Mouse (Mus musculus) embryonic fibroblast, embryonic 13.5 days (primary cell): ENCODE data around the gene Ppcdc. TPM values are rescaled to one million over a fixed set of nuclear protein-coding genes. Genes with fewer than 3 reads are reported as not detected.

ENCODE experiments used
- H3K27ac ChIP-seq: 2 replicates; pipeline ENCODE4 v1.5.1; 2012; ENCODE audit warnings: low read length, control low read depth, inconsistent platforms; ENCODE audit not compliant: insufficient read depth
- H3K4me1 ChIP-seq: 2 replicates; pipeline ENCODE4 v1.6.1; 2011; ENCODE audit warnings: low read length; ENCODE audit not compliant: control insufficient read depth, insufficient read depth
- H3K4me3 ChIP-seq: 2 replicates; pipeline ENCODE4 v1.5.1; 2011; ENCODE audit warnings: mild to moderate bottlenecking, control low read depth, low read length; ENCODE audit not compliant: insufficient read depth
- CTCF ChIP-seq: IDR thresholded peaks from 2 replicates; pipeline ENCODE4 v1.5.1; 2011; ENCODE audit warnings: mild to moderate bottlenecking, control low read depth, low read length, moderate library complexity, borderline replicate concordance; ENCODE audit not compliant: insufficient read depth
- POLR2A ChIP-seq: IDR thresholded peaks from 2 replicates; pipeline ENCODE4 v1.6.1; 2011; ENCODE audit warnings: low read depth, mild to moderate bottlenecking, control low read depth, low read length, moderate library complexity
- polyA plus RNA-seq: library from polyadenylated mRNA; stranded (reverse); fragments of >200 nt; gene quantifications from 2 replicates; pipeline ENCODE4 v1.2.4, GENCODE M21; 2011; ENCODE audit warnings: low read depth; ENCODE audit not compliant: missing spikeins, insufficient read length

The Ppcdc gene
- polyA plus RNA-seq, result 26.6 and 31.0 TPM in 2 replicates

GRCm38 (mm10) chr9:57439522-57440295, at the start of gene Ppcdc:
TSS of gene Ppcdc (minus strand) at chr9:57440124.
- peaks cover 12% of the 10 kb centered on the region for H3K4me1 ChIP-seq
- H3K27ac ChIP-seq, result peak within 1 kb of the TSS; percentile 78
- peak within 1 kb of the TSS; percentile 69 for H3K4me3 ChIP-seq
- peak; percentile 90 for TF ChIP-seq POLR2A
- TF ChIP-seq CTCF, result no peak

- no peaks in the 10 kb centered on the region for H3K4me1 ChIP-seq
- H3K4me3 ChIP-seq, result no peak overlapping the region
- H3K27ac ChIP-seq, result no peak overlapping the region
- TF ChIP-seq POLR2A (no peak), CTCF (no peak)
Observed at GRCm38 (mm10) chr9:57487807-57488206, 47.9 kb upstream of the Ppcdc start.

GRCm38 (mm10) chr9:57485774-57486173, 45.9 kb upstream of the Ppcdc start:
- TF ChIP-seq CTCF, result peak; percentile 56; the same call in 1 of the 2 replicates
- no peak for TF ChIP-seq POLR2A
- H3K27ac ChIP-seq, result no peak overlapping the region
- H3K4me1 ChIP-seq, result no peaks in the 10 kb centered on the region
- no peak overlapping the region for H3K4me3 ChIP-seq

- Histone ChIP-seq H3K4me1 (no peaks in the 10 kb centered on the region), H3K27ac (no peak overlapping the region), H3K4me3 (no peak overlapping the region)
- TF ChIP-seq CTCF (no peak), POLR2A (no peak)
Observed at GRCm38 (mm10) chr9:57468914-57469313, 29.0 kb upstream of the Ppcdc start.

- H3K4me3 ChIP-seq, result peak within 1 kb of the TSS; percentile 69
- no peak within 1 kb of the TSS for H3K27ac ChIP-seq
- TF ChIP-seq CTCF (no peak), POLR2A (peak; percentile 70)
- no peaks in the 10 kb centered on the region for H3K4me1 ChIP-seq
Observed at GRCm38 (mm10) chr9:57467896-57468549, 28.1 kb upstream of the Ppcdc start, which contains the start of gene Scamp5. TSS of gene Scamp5 (minus strand) at chr9:57468060.

DNA sequence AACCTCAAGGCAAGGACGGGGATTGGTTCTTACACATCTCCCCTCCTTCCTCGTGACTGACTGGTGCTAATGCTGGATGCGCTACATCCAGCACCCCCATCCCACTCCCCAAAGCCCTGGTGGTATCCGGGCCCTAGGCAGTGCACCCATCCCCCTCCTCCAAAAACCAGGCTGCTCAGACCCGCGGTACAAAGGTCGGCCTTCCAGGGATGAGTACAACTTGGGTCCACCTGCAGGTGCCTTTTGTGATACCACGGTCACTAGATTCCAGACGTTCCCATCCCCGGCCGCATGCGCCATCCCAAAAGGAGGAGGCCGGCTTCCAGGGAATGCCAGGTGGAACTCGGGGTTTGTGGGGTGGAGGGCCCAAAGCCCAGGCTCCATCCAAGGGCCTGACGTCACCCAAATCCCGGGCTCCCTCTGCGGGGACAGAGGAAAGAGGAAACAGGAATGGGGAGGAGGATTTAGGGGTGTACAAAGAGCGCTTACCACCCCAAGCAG, 27.4 kb upstream of the Ppcdc start:
- H3K4me3 ChIP-seq, result peak overlapping the region; percentile 69
- TF ChIP-seq CTCF (no peak), POLR2A (no peak)
- no peak overlapping the region for H3K27ac ChIP-seq
- no peaks in the 10 kb centered on the region for H3K4me1 ChIP-seq

GRCm38 (mm10) chr9:57466101-57466500, 26.2 kb upstream of the Ppcdc start:
- Histone ChIP-seq H3K27ac (no peak overlapping the region), H3K4me3 (no peak overlapping the region), H3K4me1 (no peaks in the 10 kb centered on the region)
- TF ChIP-seq CTCF (no peak), POLR2A (no peak)

DNA sequence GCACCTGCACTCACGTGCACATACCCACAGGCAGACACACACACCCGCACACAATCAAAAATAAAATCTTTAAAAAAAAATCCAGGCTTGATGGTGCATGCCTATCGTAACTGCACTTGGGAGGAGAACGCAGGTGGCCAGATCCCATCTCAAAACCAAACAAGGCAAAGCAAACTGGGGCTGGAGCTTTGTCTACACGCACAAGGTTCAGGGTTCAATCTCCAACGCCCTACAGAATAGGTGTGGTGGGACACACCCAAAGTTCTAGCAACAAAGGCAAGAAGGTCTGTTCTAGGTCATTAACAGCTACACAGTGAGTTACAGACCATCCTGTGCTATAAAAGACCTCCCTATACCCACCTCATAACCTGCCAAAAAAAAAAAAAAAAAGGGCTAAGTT, 22.9 kb upstream of the Ppcdc start:
- no peak for TF ChIP-seq CTCF
- TF ChIP-seq POLR2A, result no peak
- Histone ChIP-seq H3K27ac (no peak overlapping the region), H3K4me1 (no peaks in the 10 kb centered on the region), H3K4me3 (no peak overlapping the region)

- Histone ChIP-seq H3K4me1 (no peaks in the 10 kb centered on the region), H3K4me3 (no peak overlapping the region), H3K27ac (no peak overlapping the region)
- TF ChIP-seq POLR2A (no peak), CTCF (no peak)
Observed at GRCm38 (mm10) chr9:57459707-57460106, 19.8 kb upstream of the Ppcdc start.

- Histone ChIP-seq H3K4me1 (no peaks in the 10 kb centered on the region), H3K4me3 (no peak overlapping the region), H3K27ac (no peak overlapping the region)
- TF ChIP-seq POLR2A (no peak), CTCF (no peak)
Observed at GRCm38 (mm10) chr9:57453516-57453915, 13.6 kb upstream of the Ppcdc start.
